Mouse (Mus musculus): Measurements from ENCODE around the gene Gpatch2.

DNA sequence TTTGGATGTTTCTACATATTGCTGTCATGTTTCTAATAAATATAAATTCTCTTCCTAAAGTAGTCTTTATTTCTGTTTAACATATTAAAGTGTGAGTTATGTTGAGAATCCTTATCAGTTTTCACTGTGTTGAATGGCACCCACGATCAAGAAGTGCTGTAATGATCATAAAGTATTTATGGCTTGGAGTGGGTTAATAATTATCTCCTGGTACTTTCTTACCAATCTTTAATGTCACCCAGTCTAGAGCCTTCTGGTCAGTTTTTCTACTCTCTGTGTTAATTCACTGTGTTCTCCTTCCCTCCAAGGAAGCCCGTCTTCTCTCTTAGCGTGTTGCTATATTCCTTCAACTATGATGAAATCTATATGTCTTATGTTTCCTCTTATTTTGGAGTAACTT, 25.0 kb downstream of the Gpatch2 start:
- TF ChIP-seq E2F4 (IDR thresholded peaks at IDR 0.05; ENCODE audit: insufficient read depth) (no peak), USF1 (IDR thresholded peaks at IDR 0.05; ENCODE audit: low read depth) (no peak)

Data from myocyte (in vitro differentiated cells).